Mouse (Mus musculus) liver, embryonic 14.5 days (tissue): ENCODE data around the gene Bet1. TPM values are rescaled to one million over a fixed set of nuclear protein-coding genes. Genes with fewer than 3 reads are reported as not detected.

ENCODE experiments used
- ATAC-seq: fragments of 200-750 bp; cut with Nextera tagmentation; 2 replicates; pipeline ENCODE4 v1.8.0; 2017; ENCODE audit warnings: moderate number of reproducible peaks, mild to moderate bottlenecking, moderate library complexity; ENCODE audit not compliant: insufficient read depth
- DNase-seq, 3 experiments: peaks; one replicate each; pipeline ENCODE4 v3.0.0-alpha.2; 2012 to 2013; ENCODE audit warnings: low read depth in 3 of 3, low spot score in 3 of 3
- H3K27ac ChIP-seq: fragments of 300-500 bp; sonication (generic); 2 replicates; pipeline ENCODE4 v1.5.1; 2014; ENCODE audit warnings: moderate library complexity, mild to moderate bottlenecking, control low read depth, inconsistent platforms
- H3K27me3 ChIP-seq: fragments of 300-500 bp; sonication (generic); 2 replicates; pipeline ENCODE4 v1.6.1; 2014; ENCODE audit warnings: mild to moderate bottlenecking, low read length, moderate library complexity; ENCODE audit not compliant: control insufficient read depth, insufficient read depth
- H3K36me3 ChIP-seq: fragments of 300-500 bp; sonication (generic); replicated peaks from 2 replicates; pipeline ENCODE4 v1.6.1; 2014; ENCODE audit warnings: low read depth; ENCODE audit not compliant: control insufficient read depth, insufficient read depth
- H3K4me1 ChIP-seq, 2 experiments: fragments of 200-500 bp in 1 of 2; fragments of 300-500 bp in 1 of 2; sonication (generic) in 1 of 2; replicated peaks; 2 replicates each; pipeline ENCODE4 v1.6.1; 2012 to 2014; ENCODE audit warnings: antibody characterized with exemption in 1 of 2, inconsistent platforms in 1 of 2, low read length in 1 of 2; ENCODE audit not compliant: control insufficient read depth in 2 of 2, insufficient read depth in 2 of 2
- H3K4me2 ChIP-seq: fragments of 300-500 bp; sonication (generic); 2 replicates; pipeline ENCODE4 v1.6.1; 2014; ENCODE audit warnings: low read depth, mild to moderate bottlenecking, control low read depth, moderate library complexity
- H3K4me3 ChIP-seq, 2 experiments: fragments of 200-500 bp in 1 of 2; fragments of 300-500 bp in 1 of 2; sonication (generic) in 1 of 2; 2 replicates each; pipeline ENCODE4 v1.5.1; 2012 to 2014; ENCODE audit warnings: low read depth in 2 of 2, low read length in 2 of 2, mild to moderate bottlenecking in 2 of 2, control low read depth in 1 of 2, inconsistent platforms in 1 of 2, moderate library complexity in 1 of 2; ENCODE audit not compliant: insufficient read depth in 1 of 2
- H3K9ac ChIP-seq: fragments of 300-500 bp; sonication (generic); replicated peaks from 2 replicates; pipeline ENCODE4 v1.6.1; 2014; ENCODE audit warnings: mild to moderate bottlenecking, control low read depth, moderate library complexity
- H3K9me3 ChIP-seq: fragments of 300-500 bp; sonication (generic); 2 replicates; pipeline ENCODE4 v1.6.1; 2016; ENCODE audit warnings: low read length, mixed read lengths; ENCODE audit not compliant: control insufficient read depth
- CTCF ChIP-seq: IDR thresholded peaks from 2 replicates; pipeline ENCODE4 v1.5.1; 2016; ENCODE audit warnings: antibody characterized with exemption, low read depth, control low read depth
- EP300 ChIP-seq: IDR thresholded peaks from 2 replicates; pipeline ENCODE4 v1.6.1; 2016; ENCODE audit warnings: antibody characterized with exemption, low read depth
- WGBS: fragments of 180-500 bp; shearing (Covaris S2); extraction: QIAGEN DNeasy Blood & Tissue Kit; methylation state at CpG from one replicate; pipeline ENCODE4 v1.1.7; 2014; ENCODE audit not compliant: insufficient replicate concordance; 5-methylcytosine and 5-hydroxymethylcytosine counted together
- polyA plus RNA-seq, 2 experiments: library from polyadenylated mRNA; depleted of rRNA in 1 of 2; stranded (reverse) in 1 of 2; unstranded in 1 of 2; fragments of >200 nt; fragmentation: Nextera tagmentation in 1 of 2; extraction: Ambion mirVana in 1 of 2; gene quantifications; 2 replicates each; pipeline versions ENCODE4 v1.2.1 to v1.2.3; 2012 to 2014

Bet1 gene
- polyA plus RNA-seq, 2 experiments: 17.7 to 38.2 TPM

- no peaks in the 10 kb centered on the region for H3K27me3 ChIP-seq
- no peaks in the 10 kb centered on the region for H3K36me3 ChIP-seq
- no peak overlapping the region for H3K27ac ChIP-seq
- no peak overlapping the region for H3K4me2 ChIP-seq
- H3K9ac ChIP-seq: no peak overlapping the region
- 69% methylated on average over 6 of the region's 6 CpGs for WGBS
- DNase-seq (no peak), ATAC-seq (no peak)
- H3K4me1 ChIP-seq: no peaks in the 10 kb centered on the region
- no peaks in the 10 kb centered on the region for H3K9me3 ChIP-seq
- H3K4me3 ChIP-seq: no peak overlapping the region
- TF ChIP-seq CTCF (no peak), EP300 (no peak)
These were observed 14.5 kb downstream of the Bet1 start for GRCm38 (mm10) chr6:4072281-4072680.

GRCm38 (mm10) chr6:4069714-4070113 is 17.1 kb downstream of the Bet1 start:
- Histone ChIP-seq H3K36me3 (no peaks in the 10 kb centered on the region), H3K9me3 (no peaks in the 10 kb centered on the region), H3K9ac (no peak overlapping the region), H3K27me3 (no peaks in the 10 kb centered on the region), H3K4me2 (no peak overlapping the region), H3K27ac (no peak overlapping the region), H3K4me1 (no peaks in the 10 kb centered on the region), H3K4me3 (no peak overlapping the region)
- no peak for DNase-seq
- TF ChIP-seq CTCF (no peak), EP300 (no peak)
- ATAC-seq: no peak

GRCm38 (mm10) chr6:4054387-4054786 is 32.4 kb downstream of the Bet1 start:
- Histone ChIP-seq H3K27ac (no peak overlapping the region), H3K9ac (no peak overlapping the region), H3K9me3 (no peaks in the 10 kb centered on the region), H3K4me2 (no peak overlapping the region), H3K36me3 (no peaks in the 10 kb centered on the region), H3K27me3 (no peaks in the 10 kb centered on the region), H3K4me1 (no peaks in the 10 kb centered on the region), H3K4me3 (no peak overlapping the region)
- no peak for TF ChIP-seq EP300
- TF ChIP-seq CTCF: no peak
- WGBS: 68% methylated on average over 4 of the region's 4 CpGs
- ATAC-seq: no peak
- no peak for DNase-seq

GRCm38 (mm10) chr6:4052843-4053242 is 33.9 kb downstream of the Bet1 start:
- TF ChIP-seq EP300: no peak
- TF ChIP-seq CTCF: no peak
- Histone ChIP-seq H3K27ac (no peak overlapping the region), H3K4me2 (no peak overlapping the region), H3K4me1 (no peaks in the 10 kb centered on the region), H3K9ac (no peak overlapping the region), H3K9me3 (no peaks in the 10 kb centered on the region), H3K27me3 (no peaks in the 10 kb centered on the region), H3K4me3 (no peak overlapping the region), H3K36me3 (no peaks in the 10 kb centered on the region)
- WGBS: 41% methylated on average over 1 of the region's 1 CpGs
- no peak for DNase-seq
- ATAC-seq: no peak

- Histone ChIP-seq H3K36me3 (no peaks in the 10 kb centered on the region), H3K4me1 (no peaks in the 10 kb centered on the region), H3K9me3 (no peaks in the 10 kb centered on the region), H3K9ac (no peak overlapping the region), H3K4me3 (no peak overlapping the region), H3K4me2 (no peak overlapping the region), H3K27ac (no peak overlapping the region), H3K27me3 (no peaks in the 10 kb centered on the region)
- ATAC-seq: no peak
- DNase-seq: no peak
- TF ChIP-seq CTCF: no peak
- no peak for TF ChIP-seq EP300
- 72% methylated on average over 1 of the region's 1 CpGs for WGBS
These were observed 39.6 kb downstream of the Bet1 start for GRCm38 (mm10) chr6:4047200-4047599.
